Mouse (Mus musculus) CH12.LX (cell line): ENCODE results near the gene Fhl1. TPM values are rescaled to one million over a fixed set of nuclear protein-coding genes. Genes with fewer than 3 reads are reported as not detected.

ENCODE experiments used
- DNase-seq: peaks from one replicate; pipeline ENCODE4 v3.0.0-alpha.2; 2013; ENCODE audit errors: extremely low read depth
- H3K27ac ChIP-seq: 2 replicates; pipeline ENCODE4 v1.5.1; 2012; ENCODE audit warnings: low read depth, mild to moderate bottlenecking, control low read depth, moderate library complexity; ENCODE audit not compliant: insufficient read depth
- H3K27me3 ChIP-seq: replicated peaks from 2 replicates; pipeline ENCODE3; 2012; ENCODE audit warnings: inconsistent platforms
- H3K36me3 ChIP-seq, 2 experiments: replicated peaks in 1 of 2; 2 replicates each; pipeline versions ENCODE3 to v1.6.1; 2012; ENCODE audit warnings: inconsistent platforms in 1 of 2, low read length in 1 of 2, mild to moderate bottlenecking in 1 of 2, mixed read lengths in 1 of 2, moderate library complexity in 1 of 2; ENCODE audit not compliant: control insufficient read depth in 1 of 2, insufficient read depth in 1 of 2
- H3K4me1 ChIP-seq, 2 experiments: 2 replicates each; pipeline ENCODE4 v1.6.1; 2012; ENCODE audit warnings: inconsistent platforms in 1 of 2, moderate library complexity in 1 of 2; ENCODE audit not compliant: insufficient read depth in 2 of 2, control insufficient read depth in 1 of 2
- H3K4me2 ChIP-seq: 2 replicates; pipeline ENCODE4 v1.6.1; 2012; ENCODE audit warnings: low read depth, mild to moderate bottlenecking, control low read depth; ENCODE audit not compliant: poor library complexity, insufficient read depth, severe bottlenecking
- H3K4me3 ChIP-seq, 3 experiments: fragments of 150-350 bp in 1 of 3; sonication (generic) in 1 of 3; replicated peaks in 1 of 3; 2 replicates each; pipeline versions ENCODE3 to v1.5.1; 2011 to 2012; ENCODE audit warnings: low read depth in 2 of 3, low read length in 2 of 3, mild to moderate bottlenecking in 2 of 3, moderate library complexity in 2 of 3, control low read depth in 1 of 3, improper control_type of control experiment in 1 of 3, inconsistent platforms in 1 of 3, mixed read lengths in 1 of 3; ENCODE audit not compliant: poor library complexity in 1 of 3
- H3K79me2 ChIP-seq: replicated peaks from 2 replicates; pipeline ENCODE4 v1.6.1; 2012; ENCODE audit warnings: mild to moderate bottlenecking, moderate library complexity; ENCODE audit not compliant: control insufficient read depth, poor library complexity, insufficient read depth, severe bottlenecking; ENCODE audit errors: extremely low read depth
- H3K9ac ChIP-seq: 2 replicates; pipeline ENCODE4 v1.6.1; 2012; ENCODE audit warnings: low read depth, mild to moderate bottlenecking, control low read depth, moderate library complexity; ENCODE audit not compliant: insufficient read depth
- H3K9me3 ChIP-seq: replicated peaks from 2 replicates; pipeline ENCODE3; 2012; ENCODE audit warnings: low read length, inconsistent platforms, mixed read lengths
- BHLHE40 ChIP-seq: IDR thresholded peaks from 2 replicates; pipeline ENCODE4 v1.6.1; 2011; ENCODE audit warnings: mild to moderate bottlenecking, low read depth, low read length, improper control_type of control experiment
- CHD2 ChIP-seq: IDR thresholded peaks from 2 replicates; pipeline ENCODE4 v1.6.1; 2011; ENCODE audit warnings: low read length, improper control_type of control experiment
- CTCF ChIP-seq, 2 experiments: IDR thresholded peaks in 1 of 2; conservative IDR thresholded peaks in 1 of 2; 2 replicates each; pipeline ENCODE4 v1.5.1; 2011 to 2012; ENCODE audit warnings: low read depth in 2 of 2, low read length in 2 of 2, improper control_type of control experiment in 1 of 2, inconsistent platforms in 1 of 2, mild to moderate bottlenecking in 1 of 2, moderate library complexity in 1 of 2
- E2F4 ChIP-seq: IDR thresholded peaks from 2 replicates; pipeline ENCODE4 v1.6.1; 2011; ENCODE audit warnings: low read depth, low read length, improper control_type of control experiment; ENCODE audit not compliant: insufficient replicate concordance
- HCFC1 ChIP-seq: IDR thresholded peaks from 2 replicates; pipeline ENCODE4 v1.6.1; 2012; ENCODE audit warnings: low read depth, mild to moderate bottlenecking, inconsistent platforms, low read length, improper control_type of control experiment
- IRF4 ChIP-seq: IDR thresholded peaks from 2 replicates; pipeline ENCODE4 v1.6.1; 2014; ENCODE audit warnings: low read depth, mild to moderate bottlenecking, inconsistent platforms, low read length, improper control_type of control experiment
- JUND ChIP-seq: conservative IDR thresholded peaks from 2 replicates; pipeline ENCODE4 v1.6.1; 2011; ENCODE audit warnings: low read depth, low read length, improper control_type of control experiment
- KAT2A ChIP-seq: IDR thresholded peaks from 2 replicates; pipeline ENCODE4 v1.6.1; 2012; ENCODE audit warnings: low read length, improper control_type of control experiment, inconsistent platforms; ENCODE audit not compliant: insufficient replicate concordance
- MEF2A ChIP-seq: IDR thresholded peaks from 2 replicates; pipeline ENCODE4 v1.6.1; 2014; ENCODE audit warnings: low read depth, mild to moderate bottlenecking, inconsistent platforms, low read length, improper control_type of control experiment, borderline replicate concordance
- MYC ChIP-seq: IDR thresholded peaks from 2 replicates; pipeline ENCODE4 v1.6.1; 2011; ENCODE audit warnings: low read depth, mild to moderate bottlenecking, improper control_type of control experiment, low read length
- RAD21 ChIP-seq: IDR thresholded peaks from 2 replicates; pipeline ENCODE4 v1.6.1; 2011; ENCODE audit warnings: low read depth, mild to moderate bottlenecking, low read length, improper control_type of control experiment, moderate library complexity
- SIN3A ChIP-seq: IDR thresholded peaks from 2 replicates; pipeline ENCODE4 v1.6.1; 2012; ENCODE audit warnings: low read length, improper control_type of control experiment, inconsistent platforms
- SMC3 ChIP-seq: IDR thresholded peaks from 2 replicates; pipeline ENCODE4 v1.6.1; 2011; ENCODE audit warnings: low read depth, low read length, improper control_type of control experiment
- TBP ChIP-seq: conservative IDR thresholded peaks from 2 replicates; pipeline ENCODE4 v1.6.1; 2011; ENCODE audit warnings: low read depth, low read length, improper control_type of control experiment
- USF1 ChIP-seq: IDR thresholded peaks from 2 replicates; pipeline ENCODE4 v1.6.1; 2014; ENCODE audit warnings: low read depth, mild to moderate bottlenecking, inconsistent platforms, low read length, improper control_type of control experiment
- ZNF384 ChIP-seq: IDR thresholded peaks from 2 replicates; pipeline ENCODE4 v1.6.1; 2012; ENCODE audit warnings: low read depth, low read length, improper control_type of control experiment, inconsistent platforms
- dilution Hi-C: fragments of 300-500 bp; cut with MboI; formaldehyde crosslinking; loops from 2 replicates; pipeline ENCODE4 v1.14.3; 2020; ENCODE audit warnings: low sequenced_read_pairs; ENCODE audit not compliant: extremely low pct_unique_long_range_greater_than_20kb, extremely low pct_ligation_motif_present
- in situ Hi-C: fragments of 300-500 bp; cut with MboI; formaldehyde crosslinking; loops from 3 replicates; pipeline ENCODE4 v1.14.3; 2019; ENCODE audit warnings: low sequenced_read_pairs, low pct_ligation_motif_present, low pct_unique_long_range_greater_than_20kb, mixed read lengths
- polyA plus RNA-seq: library from polyadenylated mRNA; unstranded; fragments of >175 nt; gene quantifications from 2 replicates; pipeline ENCODE4 v1.2.1, GENCODE M21; 2012; ENCODE audit warnings: low read depth; ENCODE audit not compliant: insufficient read length
- total RNA-seq, 2 experiments: library from RNA; depleted of rRNA; stranded (reverse); fragments of 300-350 nt in 1 of 2; fragments of >200 nt in 1 of 2; gene quantifications; 2 replicates each; pipeline ENCODE4 v1.2.3; 2012 to 2014

Fhl1 gene
- total and polyA plus RNA-seq, 3 experiments = not detected

- H3K4me1 ChIP-seq = no peaks in the 10 kb centered on the region
- H3K27ac ChIP-seq = no peak overlapping the region
- H3K36me3 ChIP-seq = no peaks in the 10 kb centered on the region
- no peak overlapping the region for H3K9ac ChIP-seq
- H3K9me3 ChIP-seq = no peaks in the 10 kb centered on the region
- in situ Hi-C loops = loop anchor here (25.0 kb wide), 1 partner anchor 215 kb away; the partner anchor contains the start of gene Gm648
- H3K27me3 ChIP-seq = no peaks in the 10 kb centered on the region
- H3K4me3 ChIP-seq = no peak overlapping the region
- no peaks in the 10 kb centered on the region for H3K79me2 ChIP-seq
- no peak for TF ChIP-seq ZNF384
- dilution Hi-C loops = no loop called here
- no peak for DNase-seq
- no peak overlapping the region for H3K4me2 ChIP-seq
Measured at GRCm38 (mm10) chrX:56752144-56752543, 20.6 kb downstream of the Fhl1 start.

GRCm38 (mm10) chrX:56753317-56754289 lies 22.0 kb downstream of the Fhl1 start:
- H3K27ac ChIP-seq = no peak overlapping the region
- TF ChIP-seq JUND (no peak), CHD2 (no peak), BHLHE40 (no peak), TBP (no peak), SIN3A (no peak), HCFC1 (no peak), E2F4 (no peak), USF1 (no peak)
- H3K4me3 ChIP-seq = no peak overlapping the region
- DNase-seq = no peak
- dilution Hi-C loops = no loop called here
- no peaks in the 10 kb centered on the region for H3K79me2 ChIP-seq
- no peaks in the 10 kb centered on the region for H3K4me1 ChIP-seq
- in situ Hi-C loops = loop anchor here (25.0 kb wide), 1 partner anchor 216 kb away; the partner anchor contains the start of gene Gm648
- no peaks in the 10 kb centered on the region for H3K36me3 ChIP-seq
- H3K27me3 ChIP-seq = no peaks in the 10 kb centered on the region
- no peak overlapping the region for H3K4me2 ChIP-seq
- H3K9me3 ChIP-seq = no peaks in the 10 kb centered on the region
- H3K9ac ChIP-seq = no peak overlapping the region

- Histone ChIP-seq H3K4me3 (no peak overlapping the region), H3K27me3 (no peaks in the 10 kb centered on the region), H3K36me3 (no peaks in the 10 kb centered on the region), H3K79me2 (no peaks in the 10 kb centered on the region), H3K4me2 (no peak overlapping the region), H3K9ac (no peak overlapping the region), H3K27ac (no peak overlapping the region), H3K4me1 (no peaks in the 10 kb centered on the region), H3K9me3 (no peaks in the 10 kb centered on the region)
- DNase-seq = peak; percentile 51
- peak; percentile 51; the same call in 1 of the 2 replicates for TF ChIP-seq MYC
- peak; percentile 58 for TF ChIP-seq RAD21
- no peak for TF ChIP-seq MEF2A
- TF ChIP-seq SMC3 = peak; percentile 60
- no peak for TF ChIP-seq IRF4
- TF ChIP-seq CTCF (conservative IDR thresholded peaks at IDR 0.05 in 1 of 2, IDR thresholded peaks at IDR 0.05 in 1 of 2; ENCODE audit: low read depth in 2 of 2, low read length in 2 of 2) = peak in 1 of 2 experiments; percentile 66; a peak in 2 of 4 replicates
- TF ChIP-seq KAT2A = no peak
- dilution Hi-C loops (no loop called here), in situ Hi-C loops (loop anchor here (25.0 kb wide), 1 partner anchor 218 kb away; the partner anchor contains the start of gene Gm648)
Measured at GRCm38 (mm10) chrX:56755646-56756045, 24.1 kb downstream of the Fhl1 start.
